Mouse (Mus musculus): ENCODE results near the gene Phlda1. TPM values are rescaled to one million over a fixed set of nuclear protein-coding genes. Genes with fewer than 3 reads are reported as not detected.

Phlda1 gene
- polyA plus RNA-seq, 1 experiment from 2014 or later = 15.8 TPM

DNA sequence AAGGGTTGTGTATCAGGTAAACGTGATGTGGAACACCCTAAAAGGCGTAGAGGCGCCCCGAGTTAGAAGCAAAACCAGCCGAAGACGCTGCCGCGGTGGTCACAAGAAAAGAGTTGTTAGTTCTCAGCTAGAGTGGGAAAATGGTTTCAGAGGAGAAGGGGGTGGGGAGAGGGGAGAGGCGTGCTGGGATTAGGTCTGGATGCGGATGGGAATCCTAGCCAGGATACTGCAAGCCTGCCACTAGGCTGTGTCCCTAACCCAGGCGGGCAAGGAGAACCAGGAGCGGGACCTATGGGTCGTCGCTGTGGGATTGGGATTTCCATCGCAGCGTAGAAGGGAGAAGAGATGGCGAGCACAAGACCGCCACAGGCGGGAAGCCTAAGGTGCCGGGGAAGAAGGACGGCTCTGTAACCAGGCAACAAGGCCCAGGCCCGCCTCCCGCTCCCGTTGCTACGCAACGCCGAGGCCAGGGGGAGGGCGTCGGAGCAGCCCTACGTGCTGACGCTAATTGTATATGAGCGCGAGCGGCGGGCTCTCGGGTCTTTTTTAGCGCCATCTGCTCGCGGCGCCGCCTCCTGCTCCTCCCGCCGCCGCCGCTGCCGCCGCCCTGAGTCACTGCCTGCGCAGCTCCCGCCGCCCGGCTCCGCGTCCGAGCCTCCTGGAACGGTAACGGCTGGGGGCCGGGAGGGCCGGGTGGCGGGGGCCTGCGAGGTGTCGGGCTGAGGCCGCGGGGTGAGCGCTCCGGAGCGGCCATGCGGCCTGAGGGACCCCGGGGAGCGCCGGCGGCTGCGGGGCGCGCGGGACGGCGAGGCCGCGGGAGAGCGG, 33.2 kb upstream of the Phlda1 start, which contains the start of gene Nap1l1:
Gene Nap1l1 (plus strand): TSS at position 538 of the 825 bp plus-strand sequence.
- H3K36me3 ChIP-seq (ENCODE audit: control insufficient read depth, insufficient read depth, low read length) = peaks cover 3% of the 10 kb centered on the region; the same call in 1 of the 2 replicates
- peak; percentile 98 for ATAC-seq (replicated peaks; ENCODE audit: low FRiP score)
- peaks cover 33% of the 10 kb centered on the region for H3K4me1 ChIP-seq (replicated peaks; ENCODE audit: control insufficient read depth, insufficient read depth, low read length)

DNA sequence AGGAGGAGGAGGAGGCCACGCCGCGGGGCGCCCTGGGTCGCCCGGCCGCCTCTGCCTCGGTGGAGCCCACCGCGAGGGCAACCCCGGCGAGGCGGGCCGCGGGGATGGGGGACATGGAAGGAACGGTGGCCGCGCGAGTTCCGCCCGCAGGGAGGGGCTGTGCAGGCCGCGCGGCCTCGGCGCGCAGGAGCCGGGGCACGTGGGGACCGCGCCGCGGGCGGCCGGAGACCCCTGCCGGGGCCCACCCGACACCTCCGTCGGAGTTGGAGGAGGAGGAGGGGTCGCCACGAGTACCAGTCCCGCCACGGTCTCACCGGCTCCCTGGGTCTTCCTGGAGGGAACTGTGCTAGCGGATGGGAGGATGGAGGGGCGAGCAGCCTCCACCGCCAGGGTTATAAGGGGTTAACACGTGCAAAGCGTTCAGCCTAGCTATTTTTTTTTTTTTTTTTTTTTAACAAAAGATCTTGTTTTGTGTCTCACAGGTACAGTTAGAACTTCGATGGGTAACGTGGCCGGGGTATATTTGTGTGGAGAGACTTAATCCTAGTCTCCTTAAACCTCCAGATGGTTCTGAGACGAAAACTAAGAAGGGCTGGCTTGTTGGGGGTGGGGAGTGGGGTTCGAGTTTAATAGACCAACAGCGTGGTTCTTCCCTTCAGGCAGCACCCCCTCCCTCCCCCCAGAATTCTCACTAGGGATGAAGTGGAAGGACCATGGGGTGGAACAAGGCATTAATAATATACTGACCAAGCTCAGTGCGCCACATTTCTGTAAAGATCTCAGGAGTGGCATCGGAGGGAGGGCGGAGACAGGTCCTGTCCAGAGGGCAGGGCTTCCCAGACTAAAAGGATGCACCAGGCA, 32.3 kb upstream of the Phlda1 start:
- Histone ChIP-seq H3K4me3 (ENCODE audit: low read depth, low read length) (peak overlapping the region; percentile 99), H3K4me2 (peak overlapping the region; percentile 82), H3K9me3 (ENCODE audit: control insufficient read depth, low read length) (no peaks in the 10 kb centered on the region), H3K9ac (ENCODE audit: low read depth, low read length) (peak overlapping the region; percentile 97), H3K36me3 (ENCODE audit: control insufficient read depth, insufficient read depth, low read length) (peaks cover 3% of the 10 kb centered on the region; the same call in 1 of the 2 replicates), H3K27ac (ENCODE audit: low read depth, low read length) (peak overlapping the region; percentile 91), H3K27me3 (replicated peaks; ENCODE audit: control insufficient read depth, insufficient read depth, low read length) (no peaks in the 10 kb centered on the region), H3K4me1 (replicated peaks; ENCODE audit: control insufficient read depth, insufficient read depth, low read length) (peaks cover 33% of the 10 kb centered on the region)
- DNase-seq (ENCODE audit: low spot score) (peak; percentile 76), ATAC-seq (replicated peaks; ENCODE audit: low FRiP score) (peak; percentile 69)
- WGBS = under 1% methylated on average over 56 of the region's 58 CpGs

More for the DNA sequence above, 33.2 kb upstream of the Phlda1 start, which contains the start of gene Nap1l1:
- Histone ChIP-seq H3K4me3 (ENCODE audit: low read depth, low read length) (peak within 1 kb of the TSS; percentile 99), H3K9ac (ENCODE audit: low read depth, low read length) (peak within 1 kb of the TSS; percentile 97), H3K4me2 (peak within 1 kb of the TSS; percentile 82), H3K9me3 (ENCODE audit: control insufficient read depth, low read length) (no peaks in the 10 kb centered on the region), H3K27me3 (replicated peaks; ENCODE audit: control insufficient read depth, insufficient read depth, low read length) (no peaks in the 10 kb centered on the region), H3K27ac (ENCODE audit: low read depth, low read length) (peak within 1 kb of the TSS; percentile 91)
- 2% methylated on average over 75 of the region's 80 CpGs for WGBS
- DNase-seq (ENCODE audit: low spot score) = peak; percentile 97

DNA sequence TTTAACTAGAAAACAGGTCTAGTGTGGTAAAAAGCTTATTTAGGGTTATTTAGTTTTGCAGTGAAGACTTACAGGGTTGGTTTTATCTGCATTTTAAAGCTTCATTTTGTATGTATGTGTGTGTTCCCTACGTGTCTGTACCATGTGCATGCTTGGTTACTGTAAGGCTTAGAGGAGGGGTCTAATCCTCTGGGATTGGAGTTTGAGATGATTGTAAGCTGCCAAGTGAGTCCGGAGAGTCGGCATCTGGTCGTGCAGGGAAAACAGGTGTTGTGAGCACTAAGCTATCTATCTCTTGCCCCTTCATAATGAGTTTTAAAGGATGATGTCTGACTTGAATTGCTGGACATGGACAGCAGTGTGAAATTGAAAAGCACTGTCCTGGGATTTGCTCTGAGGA, 29.8 kb upstream of the Phlda1 start:
- 68% methylated on average over 4 of the region's 4 CpGs for WGBS
- no peaks in the 10 kb centered on the region for H3K9me3 ChIP-seq (ENCODE audit: control insufficient read depth, low read length)
- no peak for ATAC-seq (replicated peaks; ENCODE audit: low FRiP score)
- H3K27me3 ChIP-seq (replicated peaks; ENCODE audit: control insufficient read depth, insufficient read depth, low read length) = no peaks in the 10 kb centered on the region
- no peak overlapping the region for H3K27ac ChIP-seq (ENCODE audit: low read depth, low read length)
- peaks cover 33% of the 10 kb centered on the region for H3K4me1 ChIP-seq (replicated peaks; ENCODE audit: control insufficient read depth, insufficient read depth, low read length)
- peak overlapping the region; percentile 82 for H3K4me2 ChIP-seq
- H3K9ac ChIP-seq (ENCODE audit: low read depth, low read length) = 0 out of 2 replicates have a peak overlapping the region, but pooled peaks have one; percentile 8
- H3K4me3 ChIP-seq (ENCODE audit: low read depth, low read length) = peak overlapping the region; percentile 24
- H3K36me3 ChIP-seq (ENCODE audit: control insufficient read depth, insufficient read depth, low read length) = peaks cover 4% of the 10 kb centered on the region; the same call in 1 of the 2 replicates
- no peak for DNase-seq (ENCODE audit: low spot score)

DNA sequence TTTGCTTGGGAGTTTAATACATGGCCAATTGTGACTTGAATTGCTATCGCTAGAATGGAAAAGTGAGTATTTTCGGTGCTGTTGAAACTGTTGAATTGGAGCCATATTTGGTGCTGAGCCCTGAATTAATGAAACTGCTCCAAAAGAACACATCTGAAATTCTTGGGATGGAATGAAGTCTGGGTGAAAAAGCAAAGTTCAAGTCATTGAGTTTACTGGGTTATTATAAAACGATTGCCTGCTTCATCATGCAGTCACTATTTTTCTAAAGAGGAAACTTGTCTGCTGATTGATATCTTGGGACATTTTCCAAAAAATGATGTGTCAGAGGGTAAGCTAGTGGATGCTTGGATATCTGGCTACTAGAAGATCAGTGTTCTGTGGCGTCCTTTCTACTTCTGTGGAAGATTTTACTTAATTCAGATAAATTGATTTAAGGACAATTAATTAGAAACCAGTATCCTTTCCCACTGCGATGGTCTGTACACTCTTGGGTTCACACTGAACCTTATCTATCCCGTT, 29.0 kb upstream of the Phlda1 start:
- Histone ChIP-seq H3K4me2 (peak overlapping the region; percentile 82), H3K4me3 (ENCODE audit: low read depth, low read length) (no peak overlapping the region), H3K4me1 (replicated peaks; ENCODE audit: control insufficient read depth, insufficient read depth, low read length) (peaks cover 34% of the 10 kb centered on the region), H3K9me3 (ENCODE audit: control insufficient read depth, low read length) (no peaks in the 10 kb centered on the region), H3K27ac (ENCODE audit: low read depth, low read length) (no peak overlapping the region; the same call in 1 of the 2 replicates), H3K9ac (ENCODE audit: low read depth, low read length) (no peak overlapping the region), H3K36me3 (ENCODE audit: control insufficient read depth, insufficient read depth, low read length) (peaks cover 10% of the 10 kb centered on the region), H3K27me3 (replicated peaks; ENCODE audit: control insufficient read depth, insufficient read depth, low read length) (no peaks in the 10 kb centered on the region)
- ATAC-seq (replicated peaks; ENCODE audit: low FRiP score) (no peak), DNase-seq (ENCODE audit: low spot score) (no peak)
- 69% methylated on average over 6 of the region's 6 CpGs for WGBS

DNA sequence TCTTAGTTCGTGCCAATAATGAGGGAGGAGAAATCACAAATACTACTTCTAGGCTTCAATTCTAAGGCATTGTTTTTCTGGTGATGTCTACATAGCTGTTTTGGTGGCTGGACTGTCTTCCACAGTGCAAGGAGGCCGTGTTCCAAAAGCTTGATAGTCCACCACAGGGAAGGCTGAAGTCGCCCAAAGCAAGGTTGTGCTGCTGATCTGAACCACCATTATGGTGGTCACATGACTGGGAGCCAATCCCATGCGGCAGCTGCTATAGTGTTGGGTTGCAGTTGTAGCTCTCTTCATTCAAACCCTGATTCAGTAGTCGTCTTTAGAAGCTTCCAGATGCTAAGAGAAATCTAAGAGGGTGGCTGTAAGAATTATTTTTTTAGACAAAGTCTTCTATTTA, 26.5 kb upstream of the Phlda1 start:
- no peak overlapping the region for H3K4me3 ChIP-seq (ENCODE audit: low read depth, low read length)
- no peak overlapping the region for H3K4me2 ChIP-seq
- H3K9me3 ChIP-seq (ENCODE audit: control insufficient read depth, low read length) = no peaks in the 10 kb centered on the region
- no peak overlapping the region for H3K9ac ChIP-seq (ENCODE audit: low read depth, low read length)
- H3K36me3 ChIP-seq (ENCODE audit: control insufficient read depth, insufficient read depth, low read length) = peaks cover 16% of the 10 kb centered on the region
- no peaks in the 10 kb centered on the region for H3K27me3 ChIP-seq (replicated peaks; ENCODE audit: control insufficient read depth, insufficient read depth, low read length)
- H3K27ac ChIP-seq (ENCODE audit: low read depth, low read length) = no peak overlapping the region
- ATAC-seq (replicated peaks; ENCODE audit: low FRiP score) (no peak), DNase-seq (ENCODE audit: low spot score) (no peak)
- peaks cover 38% of the 10 kb centered on the region for H3K4me1 ChIP-seq (replicated peaks; ENCODE audit: control insufficient read depth, insufficient read depth, low read length)
- 79% methylated on average over 5 of the region's 5 CpGs for WGBS

DNA sequence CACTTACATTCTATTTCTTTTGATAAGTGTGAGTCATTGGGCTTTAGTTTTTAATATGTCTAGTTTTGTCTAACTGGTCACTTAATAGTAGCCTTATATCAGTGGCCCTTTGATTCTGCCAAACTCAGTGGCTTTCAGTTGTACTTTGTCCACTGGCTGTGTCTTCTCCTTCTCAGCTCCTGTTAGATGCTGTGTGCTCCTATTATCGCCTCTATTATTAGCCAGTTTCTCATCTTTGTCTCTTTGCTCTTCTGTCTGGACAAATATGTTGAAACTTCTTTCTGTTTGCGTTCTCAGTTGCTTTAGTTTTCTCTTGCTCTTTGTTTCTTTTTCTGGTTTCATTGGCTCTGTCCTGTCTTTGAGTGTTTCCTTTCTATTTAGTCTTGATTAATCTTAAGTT, 23.4 kb upstream of the Phlda1 start:
- 92% methylated on average over 2 of the region's 2 CpGs for WGBS
- Histone ChIP-seq H3K4me1 (replicated peaks; ENCODE audit: control insufficient read depth, insufficient read depth, low read length) (peaks cover 12% of the 10 kb centered on the region), H3K9me3 (ENCODE audit: control insufficient read depth, low read length) (no peaks in the 10 kb centered on the region)

DNA sequence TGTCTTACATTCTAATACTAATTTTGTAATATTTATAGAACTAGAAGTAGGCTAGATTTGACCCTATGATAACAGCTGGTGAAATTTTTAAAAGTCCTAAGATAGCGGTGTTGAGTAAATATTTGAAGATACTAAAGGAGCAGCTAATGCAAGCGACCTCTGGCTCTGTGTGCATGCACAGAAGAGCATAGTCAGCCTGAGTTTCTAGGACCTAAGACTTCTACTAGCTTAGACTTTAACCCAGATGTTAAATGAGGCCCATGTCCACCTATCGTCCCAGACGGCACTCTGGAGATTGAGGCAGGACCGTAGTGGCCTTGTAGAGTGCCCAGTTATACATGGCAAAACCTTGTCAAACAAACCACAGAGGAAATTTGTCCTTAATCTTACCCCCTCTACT, 22.0 kb upstream of the Phlda1 start:
- H3K4me2 ChIP-seq = no peak overlapping the region
- H3K4me3 ChIP-seq (ENCODE audit: low read depth, low read length) = no peak overlapping the region
- no peaks in the 10 kb centered on the region for H3K27me3 ChIP-seq (replicated peaks; ENCODE audit: control insufficient read depth, insufficient read depth, low read length)
- ATAC-seq (replicated peaks; ENCODE audit: low FRiP score) (no peak), DNase-seq (ENCODE audit: low spot score) (no peak)
- H3K4me1 ChIP-seq (replicated peaks; ENCODE audit: control insufficient read depth, insufficient read depth, low read length) = peaks cover 9% of the 10 kb centered on the region
- H3K27ac ChIP-seq (ENCODE audit: low read depth, low read length) = no peak overlapping the region
- no peaks in the 10 kb centered on the region for H3K9me3 ChIP-seq (ENCODE audit: control insufficient read depth, low read length)
- 72% methylated on average over 5 of the region's 5 CpGs for WGBS
- peaks cover 40% of the 10 kb centered on the region for H3K36me3 ChIP-seq (ENCODE audit: control insufficient read depth, insufficient read depth, low read length)
- no peak overlapping the region for H3K9ac ChIP-seq (ENCODE audit: low read depth, low read length)

More for the DNA sequence above, 23.4 kb upstream of the Phlda1 start:
- H3K36me3 ChIP-seq (ENCODE audit: control insufficient read depth, insufficient read depth, low read length) = peaks cover 29% of the 10 kb centered on the region
- DNase-seq (ENCODE audit: low spot score) = no peak
- ATAC-seq (replicated peaks; ENCODE audit: low FRiP score) = no peak
- H3K27me3 ChIP-seq (replicated peaks; ENCODE audit: control insufficient read depth, insufficient read depth, low read length) = no peaks in the 10 kb centered on the region
- no peak overlapping the region for H3K4me3 ChIP-seq (ENCODE audit: low read depth, low read length)
- no peak overlapping the region for H3K4me2 ChIP-seq
- no peak overlapping the region for H3K9ac ChIP-seq (ENCODE audit: low read depth, low read length)
- H3K27ac ChIP-seq (ENCODE audit: low read depth, low read length) = no peak overlapping the region

DNA sequence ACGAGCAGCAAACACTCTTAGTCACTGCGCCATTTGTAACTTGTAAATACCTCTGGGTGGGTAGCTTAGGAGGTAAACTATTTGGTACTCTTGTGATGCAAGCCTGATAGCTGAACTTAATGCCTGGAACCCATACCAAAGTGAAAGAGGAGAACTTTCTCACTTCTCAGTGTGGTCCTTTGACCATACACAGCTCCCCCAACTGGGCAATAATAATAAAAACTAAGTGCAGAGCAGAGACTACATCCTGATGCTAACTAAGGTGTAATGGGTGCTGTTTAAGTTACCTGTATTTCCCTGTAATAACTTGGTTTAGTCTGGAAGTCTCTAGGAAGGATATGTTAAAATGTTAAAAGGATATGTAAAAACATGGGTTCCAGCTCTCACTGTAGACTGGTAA, 17.3 kb upstream of the Phlda1 start:
- no peaks in the 10 kb centered on the region for H3K27me3 ChIP-seq (replicated peaks; ENCODE audit: control insufficient read depth, insufficient read depth, low read length)
- H3K9ac ChIP-seq (ENCODE audit: low read depth, low read length) = no peak overlapping the region
- ATAC-seq (replicated peaks; ENCODE audit: low FRiP score) (no peak), DNase-seq (ENCODE audit: low spot score) (no peak)
- H3K4me2 ChIP-seq = no peak overlapping the region
- no peak overlapping the region for H3K27ac ChIP-seq (ENCODE audit: low read depth, low read length)
- peaks cover 38% of the 10 kb centered on the region for H3K36me3 ChIP-seq (ENCODE audit: control insufficient read depth, insufficient read depth, low read length)
- no peak overlapping the region for H3K4me3 ChIP-seq (ENCODE audit: low read depth, low read length)
- H3K4me1 ChIP-seq (replicated peaks; ENCODE audit: control insufficient read depth, insufficient read depth, low read length) = no peaks in the 10 kb centered on the region
- H3K9me3 ChIP-seq (ENCODE audit: control insufficient read depth, low read length) = no peaks in the 10 kb centered on the region
- 79% methylated on average over 2 of the region's 2 CpGs for WGBS

Measured in liver, embryonic 11.5 days (tissue).